Mouse (Mus musculus) layer of hippocampus, adult 9-11 months (tissue): ENCODE data around the gene Abcb6.

Source experiments
- DNase-seq: peaks from one replicate; pipeline ENCODE4 v3.0.0; 2022

Gene Abcb6

DNA sequence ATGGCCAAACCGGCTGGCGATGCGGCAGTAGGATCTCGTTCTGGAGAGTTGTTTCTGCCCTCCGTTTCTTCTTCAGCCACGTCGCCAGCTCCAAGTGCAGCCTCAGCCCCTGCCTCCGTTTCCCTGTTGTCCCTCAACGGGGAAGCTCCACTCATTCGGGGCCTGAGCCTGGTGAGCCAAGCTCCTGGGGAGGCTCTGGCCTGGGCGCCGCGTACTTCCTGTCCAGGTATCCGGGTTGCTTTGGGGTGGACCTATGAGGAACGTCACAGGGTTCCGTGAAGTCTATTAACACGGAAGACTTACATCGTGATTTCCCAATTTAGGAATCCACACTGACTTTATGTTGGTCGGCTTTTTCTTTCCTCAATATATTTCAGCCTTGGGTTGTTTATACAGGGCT lies 12.3 kb upstream of the Abcb6 start:
- DNase-seq, result peak; percentile 60

DNA sequence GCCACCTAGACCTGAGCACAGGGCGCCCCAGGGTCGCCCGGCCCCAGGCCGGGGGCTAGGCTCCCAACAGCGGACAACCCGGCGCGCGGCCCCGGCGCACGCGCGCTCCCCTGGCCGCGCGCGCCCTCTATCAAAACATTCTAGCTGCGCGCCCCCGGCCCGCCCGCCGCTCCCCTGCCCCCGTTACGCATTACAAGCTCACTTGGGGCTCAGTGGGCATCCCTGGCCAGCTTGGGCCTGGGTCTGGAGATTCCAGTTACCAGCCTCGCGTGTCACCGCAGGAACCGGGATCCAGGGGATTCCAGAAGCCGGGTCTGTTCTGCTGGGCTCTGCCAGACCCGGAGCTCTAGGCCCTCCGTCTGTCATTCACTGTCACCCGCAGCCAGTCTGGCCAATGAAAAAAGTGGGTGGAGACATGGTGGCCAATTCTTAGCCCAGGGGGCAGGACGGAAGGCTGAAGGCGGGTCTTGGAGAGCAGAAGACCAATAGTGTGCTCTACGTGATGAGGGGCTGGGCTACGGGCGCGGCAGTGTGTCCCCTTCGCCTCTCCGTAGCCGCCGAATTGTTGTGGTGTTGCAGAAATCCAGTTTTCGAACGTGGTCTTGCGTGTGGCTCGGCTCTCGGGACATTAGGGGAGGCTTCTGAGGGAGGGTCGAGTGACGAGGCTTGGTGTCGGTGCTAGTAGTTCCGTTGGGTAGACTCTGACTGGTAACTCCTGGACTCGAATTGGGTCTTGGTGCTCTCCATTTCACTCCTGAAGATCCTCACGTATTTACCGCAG lies 11.6 kb upstream of the Abcb6 start, which contains the start of the genes Ankzf1 and Atg9a:
TSS of gene Ankzf1 (plus strand) at position 530 of the 781 bp plus-strand sequence.
TSS of gene Atg9a (minus strand) at position 575 of the 781 bp plus-strand sequence.
- peak; percentile 99 for DNase-seq

DNA sequence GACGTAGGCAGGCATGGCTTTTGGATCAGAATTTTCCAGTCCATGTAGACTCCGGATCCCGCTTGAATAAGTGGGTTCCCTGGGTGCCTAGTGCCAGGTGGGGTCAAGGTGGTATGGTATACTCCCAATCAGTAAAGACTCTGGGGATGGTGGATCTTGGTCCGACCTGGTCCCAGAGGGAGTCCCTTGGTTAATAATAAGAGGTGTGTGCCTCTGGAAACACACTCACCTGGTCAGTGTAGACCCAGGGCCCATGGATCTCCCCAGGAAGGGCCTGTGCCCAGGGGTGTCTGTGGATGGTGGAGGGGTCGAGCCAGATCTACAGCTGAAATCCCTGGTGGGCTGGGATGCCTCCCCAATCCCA lies 11.0 kb upstream of the Abcb6 start:
- no peak for DNase-seq

DNA sequence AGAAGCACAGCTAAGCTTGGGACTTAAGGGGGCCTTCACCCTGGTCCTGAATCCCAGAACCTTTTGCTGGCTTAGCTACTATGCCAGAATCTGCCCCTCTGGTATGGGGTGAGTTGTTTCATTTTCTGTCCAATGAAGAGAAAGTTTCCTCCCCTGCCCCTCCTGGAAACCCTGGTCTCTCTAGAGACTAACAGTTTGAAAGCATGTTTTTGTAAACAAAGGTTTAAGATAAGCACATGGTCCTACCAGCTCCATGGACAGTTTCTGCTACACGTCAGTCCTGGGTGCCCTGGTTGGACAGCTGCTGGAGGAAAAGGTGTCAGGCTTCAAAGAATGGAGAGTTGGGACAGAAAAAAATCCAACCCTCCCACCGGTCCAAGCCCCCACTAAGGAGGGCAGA lies 10.4 kb upstream of the Abcb6 start:
- no peak for DNase-seq

DNA sequence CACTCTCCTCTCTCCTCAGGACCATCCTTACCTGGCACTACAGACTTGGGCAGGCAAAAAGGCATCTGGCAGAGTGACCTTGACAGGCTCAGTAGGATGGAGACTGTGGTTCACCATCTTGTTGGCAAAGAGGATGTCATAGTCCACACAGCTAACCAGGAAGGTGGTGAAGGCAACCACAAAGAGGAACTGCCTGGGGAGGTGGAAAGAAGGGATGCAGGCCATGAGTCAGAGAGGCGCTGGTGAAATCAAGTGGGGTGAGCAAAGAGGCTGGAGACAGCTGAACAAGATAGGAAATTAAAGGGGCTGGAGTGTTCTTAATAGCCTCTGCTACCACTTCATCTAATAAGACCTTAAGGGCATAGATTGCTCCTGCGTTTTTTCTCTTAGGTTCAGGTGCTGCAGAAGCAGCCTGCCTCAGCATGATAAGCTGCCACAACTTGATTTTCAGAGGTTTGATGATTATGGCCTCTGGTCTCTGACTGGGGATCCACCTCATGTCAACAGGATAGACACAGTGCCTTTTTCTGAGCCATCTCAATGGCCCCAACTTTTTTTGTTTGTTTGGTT lies 7.8 kb upstream of the Abcb6 start:
- DNase-seq, result no peak

DNA sequence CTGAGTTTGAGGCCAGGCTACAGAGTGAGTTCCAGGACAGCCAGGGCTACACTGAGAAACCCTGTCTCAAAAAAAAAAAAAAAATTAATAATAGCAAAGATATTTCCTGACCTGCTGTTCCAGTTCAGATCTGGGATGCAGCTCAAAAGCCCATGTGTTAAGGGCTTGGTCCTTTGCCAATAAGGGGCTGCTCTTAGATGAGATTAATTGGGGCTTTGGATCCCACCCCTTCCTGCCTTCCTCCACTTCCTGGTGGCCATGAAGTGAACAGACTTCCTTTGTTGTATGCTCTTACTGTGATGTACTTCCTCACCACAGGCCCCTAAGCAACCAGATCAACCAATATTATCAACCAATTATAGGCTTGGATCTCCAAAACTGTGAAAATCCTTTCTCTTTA lies 6.9 kb upstream of the Abcb6 start:
- DNase-seq, result no peak

DNA sequence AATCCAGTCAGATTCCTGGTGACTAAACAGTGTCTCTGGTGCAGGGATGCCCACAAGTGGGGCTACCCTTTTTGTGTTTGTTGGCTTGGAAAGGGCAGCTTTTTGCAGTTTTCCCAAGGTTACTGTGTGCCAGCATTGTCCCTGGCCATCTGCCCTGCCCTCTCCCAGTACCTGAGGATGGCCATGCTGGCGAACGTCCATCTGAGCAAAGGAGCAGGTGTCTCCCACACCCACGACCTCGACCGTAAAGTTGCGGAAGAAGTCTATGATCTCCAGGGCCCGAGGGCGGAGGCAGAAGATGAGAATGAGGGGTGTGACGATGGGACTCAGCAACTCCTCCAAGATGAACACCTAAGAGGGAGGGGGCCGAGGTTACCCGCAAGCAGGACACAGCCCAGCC lies 5.3 kb upstream of the Abcb6 start:
- DNase-seq, result no peak

DNA sequence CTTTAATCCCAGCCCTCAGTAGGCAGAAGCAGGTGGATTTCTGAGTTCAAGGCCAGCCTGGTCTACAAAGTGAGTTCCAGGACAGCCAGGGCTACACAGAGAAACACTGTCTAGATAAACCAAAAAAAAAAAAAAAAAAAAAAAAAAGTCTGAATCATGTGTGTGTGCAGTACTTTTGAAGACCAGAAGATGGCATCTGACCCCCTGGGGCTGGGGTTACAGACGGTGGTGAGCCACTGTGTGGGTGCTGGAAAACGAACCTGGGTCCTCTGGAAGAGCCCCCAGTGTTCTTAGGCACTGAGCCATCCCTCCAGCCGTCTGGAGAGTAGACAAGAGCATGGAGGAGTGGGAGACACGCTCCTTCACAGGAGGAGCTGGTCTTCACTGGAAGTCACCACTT lies 2.0 kb upstream of the Abcb6 start:
- no peak for DNase-seq

DNA sequence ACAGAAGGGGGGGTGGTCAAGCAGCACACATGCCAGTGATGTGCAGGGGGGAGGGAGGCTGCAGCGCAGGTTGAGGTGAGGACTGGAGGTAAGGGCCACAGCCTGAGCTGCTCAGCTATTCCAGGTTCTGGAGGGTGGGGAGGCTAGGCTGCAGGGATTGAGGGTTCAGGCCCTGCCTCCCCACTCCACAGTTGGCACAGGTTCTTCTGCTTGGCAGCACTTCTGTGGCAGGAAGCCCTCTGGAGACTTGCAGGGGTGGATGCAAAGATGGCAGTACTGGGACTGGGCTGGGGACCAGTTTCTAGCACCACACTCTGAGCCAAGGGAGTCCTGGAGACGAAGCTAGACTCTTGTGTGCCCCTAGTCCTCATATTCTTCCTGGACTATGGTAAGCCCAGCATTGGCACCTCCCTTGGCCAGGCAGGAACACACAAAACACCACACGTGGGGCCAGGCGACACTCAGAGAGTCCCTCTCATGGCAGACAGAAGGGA lies 1.2 kb upstream of the Abcb6 start:
- no peak for DNase-seq

DNA sequence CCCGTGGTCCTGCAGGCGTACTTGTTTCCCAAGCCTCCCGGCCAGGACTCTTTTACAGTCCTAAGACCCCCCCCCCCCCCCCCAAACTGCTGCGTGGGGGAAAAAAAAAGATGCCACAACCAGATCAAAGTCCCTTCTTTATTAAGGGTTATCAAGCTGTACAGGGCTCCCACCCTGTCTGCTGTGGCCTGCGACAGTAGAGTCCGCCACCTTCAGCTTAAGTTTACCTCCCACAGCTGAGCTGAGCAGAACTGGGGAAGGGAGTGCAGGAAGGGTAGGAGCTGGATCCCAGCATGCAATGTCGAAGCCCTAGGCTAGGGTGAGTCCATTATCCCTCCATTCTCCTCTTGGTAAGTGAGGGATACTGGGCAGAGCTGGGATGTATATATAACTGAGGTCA lies 549 bp upstream of the Abcb6 start:
- no peak for DNase-seq

DNA sequence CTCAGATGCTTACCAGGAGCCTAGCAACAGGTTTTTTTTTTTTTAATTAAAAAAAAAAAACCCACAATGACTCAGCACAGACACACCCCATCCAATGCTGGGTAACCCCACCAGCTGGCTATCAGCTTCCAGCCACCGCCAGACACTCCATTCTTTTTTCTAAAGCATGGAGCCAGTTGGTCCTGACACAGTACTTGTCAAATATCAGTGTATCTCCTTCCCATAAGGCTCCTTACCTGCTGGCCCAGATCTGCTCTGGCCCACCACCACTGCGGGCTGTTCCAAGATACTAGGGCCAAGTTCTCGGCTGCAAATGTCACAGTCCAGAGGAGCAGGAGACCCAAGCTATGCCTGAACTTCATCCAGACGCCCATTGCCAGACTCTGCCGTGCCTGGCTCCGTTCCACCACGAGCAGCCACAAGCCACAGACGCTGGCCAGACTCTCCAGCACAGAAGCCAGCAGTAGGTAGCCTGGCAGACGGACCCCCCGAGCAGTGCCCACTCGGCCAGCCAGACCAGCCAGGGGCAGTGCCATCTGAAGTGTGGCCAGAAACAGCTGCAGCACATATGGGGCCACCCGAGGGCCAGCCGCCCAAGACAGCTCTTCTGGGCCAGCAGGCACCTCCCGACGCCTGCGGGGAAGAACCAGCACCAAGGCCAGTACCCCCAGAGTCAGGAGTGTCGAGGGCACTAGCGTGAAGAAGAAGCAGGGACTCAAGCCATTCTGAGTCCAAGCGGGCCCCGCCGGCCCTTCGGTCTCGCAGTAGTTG lies 673 bp downstream of the Abcb6 start:
- peak; percentile 48 for DNase-seq

DNA sequence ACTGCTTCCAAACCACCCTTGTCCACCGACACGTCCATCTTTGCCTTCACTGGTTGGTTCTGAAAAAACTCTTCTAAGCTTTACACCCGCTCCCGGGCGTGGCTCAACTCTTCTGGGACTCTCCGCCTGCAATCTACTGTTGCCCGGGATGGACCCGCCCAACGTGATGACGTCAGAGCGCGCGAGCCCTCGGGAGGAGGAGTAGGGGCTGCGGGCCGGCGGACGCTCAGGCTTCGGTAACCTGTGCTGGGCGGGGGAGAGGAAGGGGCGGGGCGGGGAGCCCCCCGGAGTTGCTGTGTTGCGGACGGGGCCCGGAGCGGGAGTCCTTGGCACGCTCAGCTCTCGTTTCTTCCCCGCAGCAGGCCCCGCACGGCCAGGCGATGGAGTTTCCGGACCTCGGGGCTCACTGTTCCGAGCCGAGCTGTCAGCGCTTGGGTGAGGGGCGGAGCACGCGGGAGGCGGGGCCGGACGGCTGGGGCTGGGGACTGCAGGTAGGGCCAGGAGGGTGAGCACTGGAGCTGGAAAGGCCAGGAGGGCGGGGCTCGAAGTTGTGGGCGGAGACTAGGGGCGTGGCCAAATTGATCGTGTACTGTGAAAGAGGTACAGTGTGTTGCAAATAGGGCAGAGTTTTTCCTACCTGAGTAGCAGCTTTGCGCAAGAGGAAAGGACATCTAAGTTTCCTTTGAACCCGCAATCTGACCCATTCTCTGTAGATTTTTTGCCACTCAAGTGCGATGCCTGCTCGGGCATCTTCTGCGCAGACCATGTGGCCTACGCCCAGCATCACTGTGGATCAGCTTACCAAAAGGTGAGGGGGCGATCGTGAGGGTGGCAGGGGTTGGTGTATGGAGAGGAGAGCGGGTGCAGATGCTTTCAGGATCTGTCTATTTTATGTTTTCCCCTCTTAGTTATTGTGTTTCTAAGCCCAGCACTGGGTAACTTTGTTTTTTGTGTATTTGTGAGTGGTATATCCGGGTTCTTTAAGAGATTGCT lies 11.4 kb downstream of the Abcb6 start, which contains the start of gene Zfand2b:
TSS of gene Zfand2b (plus strand) at position 175 of the 993 bp plus-strand sequence.
- peak; percentile 96 for DNase-seq

DNA sequence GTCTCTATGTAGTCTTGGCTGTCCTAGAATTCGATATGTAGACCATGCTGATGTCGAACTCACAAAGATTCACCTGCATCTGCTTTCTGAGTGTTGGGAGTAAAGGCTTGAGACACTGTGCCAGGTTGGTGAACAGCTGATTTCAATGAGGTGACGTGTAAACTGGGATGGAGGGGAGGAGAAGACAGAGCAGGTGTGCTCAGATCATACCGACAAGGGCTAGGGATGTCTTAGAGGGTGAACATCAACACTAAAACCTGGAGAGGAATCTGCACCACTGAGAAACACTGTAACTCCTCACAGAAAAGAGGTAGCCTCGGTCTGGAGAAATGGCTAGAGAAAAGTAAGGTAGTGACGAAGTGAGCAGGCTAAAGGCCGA lies 12.1 kb downstream of the Abcb6 start:
- DNase-seq, result no peak

DNA sequence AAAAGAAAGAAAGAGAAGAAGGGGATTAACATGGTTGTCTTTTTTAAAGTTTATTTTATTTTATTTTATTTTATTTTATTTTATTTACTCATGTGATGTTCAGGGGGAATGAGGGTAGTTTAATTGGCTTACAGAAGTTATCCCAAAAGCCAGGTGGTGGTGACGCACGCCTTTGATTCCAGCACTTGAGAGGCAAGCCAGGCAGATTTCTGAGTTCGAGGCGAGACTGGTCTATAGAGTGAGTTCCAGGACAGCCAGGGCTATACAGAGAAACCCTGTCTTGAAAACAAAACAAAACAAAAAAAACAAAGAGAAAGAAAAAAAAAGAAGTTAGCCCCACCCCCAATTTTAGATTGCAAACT lies 20.0 kb downstream of the Abcb6 start:
- DNase-seq, result no peak

DNA sequence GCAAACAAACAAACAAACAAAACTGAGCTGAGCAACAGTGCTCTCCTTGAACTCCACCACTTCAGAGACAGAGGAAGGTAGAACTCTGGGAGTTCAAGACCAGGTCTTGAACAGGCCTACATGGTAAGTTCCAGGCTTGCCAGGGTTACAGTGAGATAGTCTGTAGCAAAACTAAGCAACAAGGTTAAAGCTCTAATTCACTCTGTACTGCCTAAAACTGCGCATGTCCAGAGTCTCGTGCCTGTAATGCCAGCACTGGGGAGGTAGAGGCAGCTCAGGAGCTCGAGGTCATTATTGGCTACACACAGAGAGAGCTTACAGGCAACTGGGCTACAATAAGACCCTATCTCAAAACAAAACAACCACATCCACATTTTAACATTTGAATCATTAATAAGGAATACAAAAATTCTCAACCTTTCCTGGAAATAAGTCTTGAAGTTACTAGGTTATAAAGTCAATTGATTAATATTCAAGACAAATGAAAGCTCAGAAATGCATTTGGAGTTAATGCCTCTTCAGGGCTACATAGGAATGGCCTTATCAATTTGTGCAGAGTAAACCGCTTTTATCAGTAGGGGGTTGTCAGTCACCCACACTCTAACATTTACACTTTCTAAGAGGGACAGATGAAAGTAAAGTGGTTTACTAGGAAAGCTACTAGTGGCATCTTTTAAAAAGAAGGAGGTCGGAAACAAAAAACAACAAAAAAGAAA lies 20.5 kb downstream of the Abcb6 start:
- DNase-seq, result no peak

DNA sequence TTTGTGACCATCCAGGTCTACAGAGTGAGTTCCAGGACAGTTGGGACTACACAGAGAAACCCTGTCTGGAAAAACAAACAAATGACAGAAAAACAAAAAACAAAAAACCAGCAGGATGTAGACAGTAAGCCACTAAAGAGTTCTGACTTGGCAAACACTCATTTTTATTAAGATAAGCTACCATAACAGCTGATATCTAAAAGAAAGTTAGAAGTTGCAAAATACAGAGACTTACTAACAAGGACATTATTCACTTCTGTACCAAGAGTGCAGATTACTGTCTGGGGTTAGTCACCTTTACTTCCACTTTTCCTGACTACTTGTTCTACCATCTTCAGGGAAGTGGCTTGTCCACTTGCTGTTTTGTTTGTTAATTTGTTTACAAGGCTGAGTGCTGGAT lies 21.2 kb downstream of the Abcb6 start:
- no peak for DNase-seq

DNA sequence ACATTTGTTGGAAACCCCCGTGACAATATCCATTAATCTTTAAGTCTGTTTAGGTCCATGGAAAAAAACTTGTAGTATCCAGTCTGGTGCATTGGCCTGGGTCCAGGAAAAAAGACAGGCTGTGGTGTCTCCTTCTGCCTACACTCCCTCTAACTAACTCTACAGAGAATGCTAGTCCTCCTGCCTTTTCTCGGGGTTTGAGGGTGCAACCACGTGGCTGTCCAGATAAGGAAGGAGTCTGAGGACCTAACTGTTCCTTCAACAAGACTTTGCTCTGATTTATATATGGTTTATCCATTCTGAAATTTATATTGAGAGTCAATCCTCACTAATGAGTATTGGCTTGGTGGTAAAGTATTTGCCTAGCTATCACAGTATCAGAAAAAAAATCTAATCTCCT lies 24.4 kb downstream of the Abcb6 start:
- DNase-seq, result no peak

DNA sequence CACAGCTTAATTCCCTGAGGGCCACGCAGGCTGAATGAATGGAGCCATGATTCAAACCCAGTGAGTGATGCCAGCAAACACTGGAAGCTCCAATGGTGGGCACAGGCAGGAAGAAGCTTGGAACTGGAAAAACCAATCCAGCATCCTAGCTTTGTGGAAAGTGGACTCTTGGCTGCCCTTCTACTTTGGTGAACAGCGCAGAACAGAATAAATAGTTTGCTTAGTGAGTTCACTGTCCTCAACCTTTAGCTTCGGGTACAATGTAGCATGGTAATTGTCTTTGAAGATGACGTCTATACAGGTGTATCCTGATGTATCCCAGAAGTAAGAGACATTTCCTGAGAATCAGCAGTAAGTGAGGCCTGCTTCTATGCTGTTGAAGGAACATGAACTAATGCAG lies 31.5 kb downstream of the Abcb6 start:
- no peak for DNase-seq

DNA sequence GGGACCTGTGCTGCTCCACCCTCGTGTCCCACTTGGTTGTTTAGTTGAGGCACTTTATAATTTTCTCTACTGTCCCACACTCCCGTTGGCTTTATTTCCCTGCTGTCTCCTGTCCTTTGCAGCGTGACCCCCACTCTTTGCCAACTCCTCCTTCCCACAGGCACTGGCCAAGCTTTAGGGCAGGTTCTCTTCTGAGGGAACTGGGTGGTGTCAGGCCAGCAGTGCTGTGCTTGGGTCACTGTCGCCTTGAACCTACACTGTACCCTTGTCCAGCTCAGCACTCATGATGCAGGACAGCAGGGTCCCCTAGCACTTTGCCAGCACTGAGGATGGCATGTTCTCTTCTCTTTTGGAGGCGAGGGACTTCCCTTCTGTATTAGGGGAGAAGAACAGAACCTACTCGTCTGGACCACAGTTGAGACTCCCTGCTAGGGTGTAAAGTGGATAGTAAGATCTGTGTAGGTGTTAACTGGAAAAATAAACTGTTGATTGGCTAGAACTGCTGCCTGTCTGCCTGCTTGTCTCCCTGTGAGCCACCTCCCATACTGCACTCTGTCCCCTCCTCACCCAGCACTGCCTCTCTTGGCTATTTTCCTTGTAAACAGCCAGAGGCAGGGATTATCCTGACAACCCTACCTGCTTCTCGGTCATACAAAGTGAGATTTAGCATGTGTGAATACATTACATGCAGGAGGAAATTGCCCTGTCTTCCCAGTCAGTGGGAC lies 32.6 kb downstream of the Abcb6 start:
- DNase-seq, result no peak

DNA sequence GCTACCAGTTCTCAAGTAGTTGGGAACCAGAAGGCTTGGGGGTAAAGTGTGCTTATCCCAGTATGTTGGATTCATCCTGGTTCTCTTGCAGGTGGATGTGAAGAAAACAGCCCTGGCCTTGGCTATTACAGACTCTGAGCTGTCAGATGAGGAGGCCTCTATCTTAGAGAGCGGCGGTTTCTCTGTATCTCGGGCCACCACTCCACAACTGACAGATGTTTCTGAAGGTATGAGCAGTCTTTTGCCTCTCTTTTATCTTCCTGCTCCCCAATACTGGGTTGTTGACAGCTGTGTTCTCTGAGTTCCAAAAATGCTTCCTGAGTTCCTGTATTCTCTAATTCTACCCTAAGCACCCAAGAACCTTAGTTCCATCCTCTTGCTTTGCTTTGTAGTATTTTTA lies 34.6 kb downstream of the Abcb6 start:
- no peak for DNase-seq
